Mouse (Mus musculus) midbrain, embryonic 14.5 days (tissue): ENCODE data around the gene Bfsp2. TPM values are rescaled to one million over a fixed set of nuclear protein-coding genes. Genes with fewer than 3 reads are reported as not detected.

Experiments used
- ATAC-seq: fragments of 200-750 bp; cut with Nextera tagmentation; 2 replicates; pipeline ENCODE4 v1.8.0; 2017; ENCODE audit warnings: moderate number of reproducible peaks, moderate library complexity; ENCODE audit not compliant: low FRiP score, low TSS enrichment
- DNase-seq: peaks from one replicate; pipeline ENCODE4 v3.0.0-alpha.2; 2015
- H3K27ac ChIP-seq: fragments of 300-500 bp; sonication (generic); replicated peaks from 2 replicates; pipeline ENCODE4 v1.5.1; 2014; ENCODE audit warnings: mild to moderate bottlenecking, low read depth, low read length, moderate library complexity
- H3K27me3 ChIP-seq: fragments of 300-500 bp; sonication (generic); 2 replicates; pipeline ENCODE4 v1.6.1; 2014; ENCODE audit warnings: low read length, control low read depth, mixed read lengths; ENCODE audit not compliant: control insufficient read depth, insufficient read depth
- H3K36me3 ChIP-seq: fragments of 300-500 bp; sonication (generic); 2 replicates; pipeline ENCODE4 v1.6.1; 2014; ENCODE audit warnings: low read length, control low read depth; ENCODE audit not compliant: control insufficient read depth, insufficient read depth
- H3K4me1 ChIP-seq: fragments of 300-500 bp; sonication (generic); 2 replicates; pipeline ENCODE4 v1.6.1; 2014; ENCODE audit warnings: mild to moderate bottlenecking, antibody characterized with exemption, low read length, control low read depth; ENCODE audit not compliant: control insufficient read depth, insufficient read depth
- H3K4me2 ChIP-seq: fragments of 300-500 bp; sonication (generic); 2 replicates; pipeline ENCODE4 v1.6.1; 2014; ENCODE audit warnings: mild to moderate bottlenecking, low read length, moderate library complexity
- H3K4me3 ChIP-seq: fragments of 300-500 bp; sonication (generic); replicated peaks from 2 replicates; pipeline ENCODE4 v1.5.1; 2014; ENCODE audit warnings: low read depth, low read length
- H3K9ac ChIP-seq: fragments of 300-500 bp; sonication (generic); replicated peaks from 2 replicates; pipeline ENCODE4 v1.6.1; 2014; ENCODE audit warnings: mild to moderate bottlenecking, low read length, moderate library complexity
- H3K9me3 ChIP-seq: fragments of 300-500 bp; sonication (generic); 2 replicates; pipeline ENCODE4 v1.6.1; 2016; ENCODE audit warnings: low read length, control low read depth, mixed read lengths; ENCODE audit not compliant: control insufficient read depth
- WGBS: fragments of 180-500 bp; shearing (Covaris S2); extraction: QIAGEN DNeasy Blood & Tissue Kit; methylation state at CpG from one replicate; pipeline ENCODE4 v1.1.7; 2014; 5-methylcytosine and 5-hydroxymethylcytosine counted together
- polyA plus RNA-seq: library from polyadenylated mRNA; unstranded; fragments of >200 nt; fragmentation: Nextera tagmentation; extraction: Ambion mirVana; gene quantifications from 2 replicates; pipeline ENCODE4 v1.2.1, GENCODE M21; 2014

Bfsp2 gene
- polyA plus RNA-seq, 1 experiment from 2014 or later: 2.7 TPM

GRCm38 (mm10) chr9:103389261-103389660 is 91.0 kb downstream of the Bfsp2 start:
- Histone ChIP-seq H3K9me3 (no peaks in the 10 kb centered on the region), H3K36me3 (no peaks in the 10 kb centered on the region), H3K27ac (no peak overlapping the region), H3K9ac (no peak overlapping the region), H3K4me2 (no peak overlapping the region), H3K4me1 (0 out of 2 replicates have a peak, but pooled peaks cover 2% of the 10 kb centered on the region), H3K4me3 (no peak overlapping the region), H3K27me3 (no peaks in the 10 kb centered on the region)
- 92% methylated on average over 6 of the region's 6 CpGs for WGBS
- ATAC-seq (no peak), DNase-seq (no peak)

- no peak for DNase-seq
- Histone ChIP-seq H3K9ac (no peak overlapping the region; the same call in 1 of the 2 replicates), H3K36me3 (no peaks in the 10 kb centered on the region), H3K27ac (no peak overlapping the region), H3K27me3 (no peaks in the 10 kb centered on the region), H3K4me3 (no peak overlapping the region), H3K4me1 (0 out of 2 replicates have a peak, but pooled peaks cover 2% of the 10 kb centered on the region), H3K9me3 (no peaks in the 10 kb centered on the region), H3K4me2 (no peak overlapping the region)
- no peak for ATAC-seq
- 71% methylated on average over 10 of the region's 10 CpGs for WGBS
These were observed 93.1 kb downstream of the Bfsp2 start for GRCm38 (mm10) chr9:103387011-103387653.

- H3K27me3 ChIP-seq: no peaks in the 10 kb centered on the region
- ATAC-seq (no peak), DNase-seq (no peak)
- no peaks in the 10 kb centered on the region for H3K9me3 ChIP-seq
- H3K4me2 ChIP-seq: no peak overlapping the region
- no peak overlapping the region; the same call in 1 of the 2 replicates for H3K9ac ChIP-seq
- 47% methylated on average over 5 of the region's 5 CpGs for WGBS
- 0 out of 2 replicates have a peak, but pooled peaks cover 2% of the 10 kb centered on the region for H3K4me1 ChIP-seq
- H3K27ac ChIP-seq: no peak overlapping the region
- no peaks in the 10 kb centered on the region for H3K36me3 ChIP-seq
- H3K4me3 ChIP-seq: no peak overlapping the region
These were observed 93.6 kb downstream of the Bfsp2 start for GRCm38 (mm10) chr9:103386573-103386972.

- Histone ChIP-seq H3K9me3 (no peaks in the 10 kb centered on the region), H3K9ac (no peak overlapping the region), H3K27ac (no peak overlapping the region), H3K36me3 (no peaks in the 10 kb centered on the region), H3K4me1 (0 out of 2 replicates have a peak, but pooled peaks cover 2% of the 10 kb centered on the region), H3K27me3 (no peaks in the 10 kb centered on the region), H3K4me2 (no peak overlapping the region), H3K4me3 (no peak overlapping the region)
- WGBS: 50% methylated on average over 1 of the region's 1 CpGs
- DNase-seq (no peak), ATAC-seq (no peak)
These were observed 94.6 kb downstream of the Bfsp2 start for GRCm38 (mm10) chr9:103385600-103385999.

- H3K36me3 ChIP-seq: no peaks in the 10 kb centered on the region
- DNase-seq: no peak
- ATAC-seq: no peak
- no peak overlapping the region for H3K4me2 ChIP-seq
- H3K4me3 ChIP-seq: no peak overlapping the region
- no peaks in the 10 kb centered on the region for H3K27me3 ChIP-seq
- no peak overlapping the region for H3K27ac ChIP-seq
- no peaks in the 10 kb centered on the region for H3K9me3 ChIP-seq
- H3K4me1 ChIP-seq: 0 out of 2 replicates have a peak, but pooled peaks cover 2% of the 10 kb centered on the region
- WGBS: 81% methylated on average over 4 of the region's 4 CpGs
- no peak overlapping the region for H3K9ac ChIP-seq
These were observed 96.0 kb downstream of the Bfsp2 start for GRCm38 (mm10) chr9:103384141-103384796.

- H3K4me1 ChIP-seq: 0 out of 2 replicates have a peak, but pooled peaks cover 2% of the 10 kb centered on the region
- ATAC-seq (no peak), DNase-seq (no peak)
- H3K4me2 ChIP-seq: no peak overlapping the region
- no peaks in the 10 kb centered on the region for H3K27me3 ChIP-seq
- no peaks in the 10 kb centered on the region for H3K36me3 ChIP-seq
- no peaks in the 10 kb centered on the region for H3K9me3 ChIP-seq
- 87% methylated on average over 1 of the region's 1 CpGs for WGBS
- H3K4me3 ChIP-seq: no peak overlapping the region
- no peak overlapping the region for H3K27ac ChIP-seq
- no peak overlapping the region for H3K9ac ChIP-seq
These were observed 96.6 kb downstream of the Bfsp2 start for GRCm38 (mm10) chr9:103383576-103383975.

- Histone ChIP-seq H3K4me3 (no peak overlapping the region), H3K4me2 (no peak overlapping the region), H3K36me3 (no peaks in the 10 kb centered on the region), H3K9ac (no peak overlapping the region), H3K4me1 (0 out of 2 replicates have a peak, but pooled peaks cover 2% of the 10 kb centered on the region), H3K27me3 (no peaks in the 10 kb centered on the region), H3K9me3 (no peaks in the 10 kb centered on the region), H3K27ac (no peak overlapping the region)
- no peak for DNase-seq
- ATAC-seq: no peak
- 77% methylated on average over 6 of the region's 6 CpGs for WGBS
These were observed 97.2 kb downstream of the Bfsp2 start for GRCm38 (mm10) chr9:103382989-103383388.

GRCm38 (mm10) chr9:103380566-103380965 is 99.7 kb downstream of the Bfsp2 start:
- H3K4me2 ChIP-seq: no peak overlapping the region
- ATAC-seq: no peak
- no peaks in the 10 kb centered on the region for H3K9me3 ChIP-seq
- no peaks in the 10 kb centered on the region for H3K4me1 ChIP-seq
- WGBS: 85% methylated on average over 4 of the region's 4 CpGs
- no peak overlapping the region for H3K9ac ChIP-seq
- H3K27me3 ChIP-seq: no peaks in the 10 kb centered on the region
- H3K36me3 ChIP-seq: no peaks in the 10 kb centered on the region
- no peak overlapping the region for H3K4me3 ChIP-seq
- H3K27ac ChIP-seq: no peak overlapping the region
- no peak for DNase-seq

GRCm38 (mm10) chr9:103379199-103379598 is 101.0 kb downstream of the Bfsp2 start:
- DNase-seq: no peak
- Histone ChIP-seq H3K9me3 (no peaks in the 10 kb centered on the region), H3K9ac (no peak overlapping the region), H3K4me3 (no peak overlapping the region), H3K27ac (no peak overlapping the region), H3K4me1 (no peaks in the 10 kb centered on the region), H3K36me3 (no peaks in the 10 kb centered on the region), H3K27me3 (no peaks in the 10 kb centered on the region), H3K4me2 (no peak overlapping the region)
- WGBS: 57% methylated on average over 9 of the region's 9 CpGs
- ATAC-seq: no peak
